Mouse (Mus musculus) embryonic fibroblast, embryonic 13.5 days (primary cell): ENCODE measurements around the gene A630023A22Rik.

Experiments used
- CTCF ChIP-seq: IDR thresholded peaks from 2 replicates; pipeline ENCODE4 v1.5.1; 2011; ENCODE audit warnings: mild to moderate bottlenecking, control low read depth, low read length, moderate library complexity, borderline replicate concordance; ENCODE audit not compliant: insufficient read depth
- POLR2A ChIP-seq: IDR thresholded peaks from 2 replicates; pipeline ENCODE4 v1.6.1; 2011; ENCODE audit warnings: low read depth, mild to moderate bottlenecking, control low read depth, low read length, moderate library complexity

DNA sequence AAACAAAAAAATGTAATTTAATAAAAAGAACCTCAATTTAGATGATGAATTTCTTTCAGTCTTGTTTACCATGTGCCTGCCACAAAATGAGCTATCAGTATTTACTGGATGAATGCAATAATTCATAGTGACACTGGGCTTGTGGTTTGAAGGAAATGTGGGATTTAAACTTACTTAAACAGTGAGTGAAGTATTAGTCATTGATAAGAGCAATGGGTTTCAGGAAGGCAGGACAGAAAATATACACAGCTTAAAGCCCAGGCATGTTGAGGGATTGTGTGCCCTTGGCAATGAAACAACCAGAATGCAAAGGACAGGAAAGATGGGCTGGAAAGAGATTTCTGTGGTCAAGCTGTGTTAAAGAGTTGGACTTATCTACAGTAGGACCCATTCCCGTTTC, 39.8 kb upstream of the A630023A22Rik start:
- no peak for TF ChIP-seq POLR2A
- no peak for TF ChIP-seq CTCF
